Mouse (Mus musculus) kidney, postnatal 36 days (tissue): ENCODE results near the gene Bcas3.

Experiments used
- DNase-seq, 2 experiments: peaks; one replicate each; pipeline ENCODE4 v3.0.0; 2021 to 2022; ENCODE audit warnings: mixed read lengths in 2 of 2

Gene Bcas3

DNA sequence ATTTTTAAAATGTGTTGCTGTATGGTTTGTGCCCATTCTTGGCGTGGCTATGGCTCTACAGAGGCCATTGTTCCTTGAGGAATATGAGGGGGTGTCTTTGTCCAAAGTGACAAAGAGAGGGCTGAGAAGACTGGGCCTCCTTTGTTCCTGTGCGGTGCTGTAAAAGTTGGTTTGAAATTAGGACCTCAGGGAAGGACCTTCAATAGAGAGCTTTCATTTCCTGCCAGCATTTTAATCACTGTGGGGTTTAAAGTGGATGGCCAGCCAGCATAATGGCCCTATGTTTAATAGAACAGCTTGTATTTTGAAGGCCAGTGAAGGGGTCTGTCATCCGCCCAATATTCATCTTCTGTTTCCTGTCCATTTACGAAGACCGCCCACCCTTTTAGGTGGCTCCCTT is 325.7 kb downstream of the Bcas3 start:
- no peak for DNase-seq

DNA sequence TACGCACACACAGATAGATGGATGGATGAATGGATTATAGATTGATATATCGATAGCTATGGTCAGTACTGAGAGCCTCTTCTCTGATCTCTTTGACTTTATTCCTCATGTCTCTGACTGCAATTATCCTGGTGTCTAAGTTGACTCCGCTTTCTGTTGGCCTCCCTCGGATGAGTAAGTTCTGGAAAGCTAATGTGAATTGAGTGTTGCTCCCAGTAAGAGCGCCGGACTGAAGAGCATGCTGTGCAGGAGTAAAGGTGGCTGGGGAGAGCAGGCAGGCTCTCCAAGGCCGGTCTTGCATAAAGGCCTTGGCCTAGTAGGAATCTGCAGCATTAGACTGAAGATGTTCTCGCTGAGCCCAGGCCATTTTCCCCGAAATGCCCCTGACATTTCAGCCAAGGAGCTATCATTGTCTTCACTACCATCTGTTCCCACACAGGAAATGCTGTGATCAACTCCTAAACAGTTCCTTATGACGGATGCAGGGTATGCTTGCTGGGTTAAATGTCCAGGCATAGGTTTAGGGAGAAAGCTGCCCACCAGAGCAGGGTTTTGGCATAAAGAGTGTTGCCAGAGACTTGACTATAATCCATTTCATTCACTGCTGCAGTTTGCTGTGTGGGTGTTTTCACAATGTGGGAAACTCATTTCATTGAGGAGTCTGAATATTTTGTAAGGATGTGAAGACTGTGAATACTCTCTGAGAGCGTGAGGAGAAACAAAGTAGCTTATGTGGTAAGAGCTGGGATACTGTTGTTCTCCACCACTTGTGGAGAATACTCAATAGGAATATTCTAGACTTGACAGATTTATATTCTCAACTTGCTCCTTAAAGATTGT is 328.8 kb downstream of the Bcas3 start:
- DNase-seq, result no peak

DNA sequence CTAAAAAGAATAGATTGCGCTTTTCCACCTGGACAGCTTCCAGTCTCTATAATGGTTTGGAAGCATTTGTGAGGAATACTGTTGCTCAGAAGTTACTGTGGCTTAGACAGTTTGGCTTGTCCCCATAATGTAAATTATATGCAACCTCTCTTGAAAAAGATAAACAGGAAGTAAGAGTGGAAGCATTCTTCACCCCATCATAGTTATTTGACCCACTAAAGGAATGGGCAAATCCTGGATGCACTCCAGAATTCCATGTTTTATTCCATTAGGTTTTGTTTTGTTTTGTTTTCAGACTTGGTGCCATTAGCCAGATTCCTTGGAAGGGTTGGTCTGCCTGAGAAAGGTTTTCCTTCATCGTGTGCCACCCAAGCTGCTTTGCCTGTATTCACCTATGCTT is 332.0 kb downstream of the Bcas3 start:
- DNase-seq, result no peak

DNA sequence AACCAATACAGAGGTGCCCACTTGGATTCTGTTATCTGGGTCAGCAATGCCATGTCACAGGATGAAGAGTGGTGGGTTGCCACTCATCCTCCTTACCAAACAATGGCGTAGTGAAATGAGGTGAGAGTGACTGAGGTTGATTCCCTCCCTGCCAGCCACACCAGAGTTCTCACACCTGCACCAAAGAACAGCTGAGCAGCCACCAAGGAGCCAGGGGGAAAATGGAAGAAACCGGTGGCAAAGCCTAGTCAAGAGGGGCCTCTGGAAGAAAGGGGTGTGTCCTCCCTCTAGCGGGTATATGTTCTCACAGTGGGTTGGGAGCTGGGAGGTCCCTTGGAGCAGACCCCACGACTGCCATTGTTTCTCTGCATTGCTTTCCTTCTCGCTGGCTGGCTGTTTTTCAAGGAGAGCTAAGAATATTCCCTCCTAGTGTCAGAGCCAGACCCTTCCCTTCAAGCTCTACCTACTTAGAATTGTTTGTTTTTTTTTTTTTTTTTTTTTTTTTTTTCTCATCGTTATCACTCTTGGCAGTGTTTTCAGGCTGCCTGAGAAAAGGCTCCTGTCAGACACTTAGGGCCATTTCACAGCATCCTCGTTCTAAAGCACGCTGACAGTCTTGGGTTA is 335.0 kb downstream of the Bcas3 start:
- DNase-seq, result no peak

DNA sequence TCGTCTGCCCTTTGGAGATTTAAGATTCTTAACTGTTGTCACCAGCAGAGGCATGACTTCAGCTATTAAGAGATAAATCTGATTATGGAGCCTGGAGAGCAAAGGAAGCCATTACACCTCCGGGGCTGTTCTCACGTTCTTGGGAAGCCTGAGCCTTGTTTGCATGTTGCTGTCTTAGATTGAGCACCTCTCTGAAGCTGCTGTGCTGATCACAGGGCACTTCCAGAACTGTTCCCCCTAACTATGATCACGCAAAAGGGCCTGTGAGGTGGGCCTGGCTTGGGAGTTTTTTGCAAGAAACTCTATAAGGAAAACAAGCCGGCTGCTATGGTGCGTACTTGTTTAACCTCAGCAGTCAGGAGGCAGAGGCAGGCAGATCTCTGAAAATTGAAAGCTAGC is 335.5 kb downstream of the Bcas3 start:
- DNase-seq, result no peak

DNA sequence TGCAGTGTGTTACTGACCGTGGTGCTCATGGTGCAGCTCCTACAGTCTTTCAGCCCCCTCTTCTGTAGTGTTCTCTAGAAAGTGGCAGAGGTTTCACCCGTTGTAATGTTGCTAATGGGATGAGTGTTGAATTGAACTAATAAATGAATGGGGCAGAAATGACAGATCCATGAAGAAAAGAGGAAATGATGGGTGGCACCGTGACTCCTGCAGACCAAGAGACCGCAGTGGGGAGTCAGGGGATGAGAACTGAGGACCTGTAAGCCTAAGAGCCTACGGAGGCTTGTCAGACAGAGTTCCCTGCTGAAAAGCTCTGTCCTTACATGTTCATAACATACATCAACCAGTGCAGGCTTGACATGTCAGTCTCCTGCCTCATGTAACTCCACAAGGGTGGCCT is 336.3 kb downstream of the Bcas3 start:
- no peak for DNase-seq

DNA sequence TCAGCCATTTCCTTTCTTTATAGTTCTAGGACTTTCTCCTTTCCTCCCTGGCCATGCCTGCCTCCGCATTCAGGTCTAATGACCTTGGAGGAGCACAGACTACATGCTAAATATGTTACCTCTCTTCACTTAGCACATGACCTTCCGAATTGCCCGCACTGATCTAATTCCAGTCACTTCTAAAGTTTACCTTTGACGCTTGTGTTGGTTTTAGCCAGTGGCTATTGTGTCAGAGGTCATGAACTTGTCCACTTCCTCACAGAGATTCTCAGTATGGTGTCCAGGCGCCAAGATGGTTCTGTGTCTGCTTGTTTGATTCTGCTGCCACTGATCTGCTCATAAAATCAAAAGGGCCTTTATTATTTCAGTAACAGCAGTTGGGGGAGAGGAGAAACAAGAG is 338.3 kb downstream of the Bcas3 start:
- no peak for DNase-seq

DNA sequence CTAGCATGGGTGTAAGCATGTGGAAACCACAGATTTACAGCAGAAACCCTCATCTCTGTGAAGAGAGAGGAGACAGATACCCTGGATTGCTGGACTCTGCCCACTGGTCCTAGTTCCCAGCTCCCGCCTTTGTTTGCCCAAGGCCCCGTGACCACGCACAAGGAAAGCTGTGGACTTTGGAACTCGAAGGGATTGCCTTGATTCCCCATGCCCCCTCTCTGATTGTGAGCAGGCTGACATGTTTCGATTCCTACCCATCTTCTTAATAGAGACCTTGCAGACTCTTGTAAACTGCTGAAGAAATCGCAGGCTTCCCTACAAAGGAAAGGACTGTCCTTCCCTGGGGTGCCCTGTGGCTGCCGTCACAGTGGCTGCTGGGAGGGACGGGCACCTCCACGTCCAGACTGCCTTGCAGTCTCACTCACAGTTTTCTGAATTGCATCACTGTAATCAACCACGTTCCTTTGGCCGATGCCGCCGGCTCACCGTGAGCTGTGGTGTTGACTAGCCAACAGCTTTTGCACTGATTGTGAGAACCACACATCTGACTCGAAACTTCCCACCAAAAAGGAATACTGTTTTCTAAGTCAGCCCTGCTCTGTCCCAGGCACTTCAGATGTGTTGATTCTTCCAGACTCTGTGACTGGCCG is 342.8 kb downstream of the Bcas3 start:
- peak; percentile 65 to 70 for DNase-seq

DNA sequence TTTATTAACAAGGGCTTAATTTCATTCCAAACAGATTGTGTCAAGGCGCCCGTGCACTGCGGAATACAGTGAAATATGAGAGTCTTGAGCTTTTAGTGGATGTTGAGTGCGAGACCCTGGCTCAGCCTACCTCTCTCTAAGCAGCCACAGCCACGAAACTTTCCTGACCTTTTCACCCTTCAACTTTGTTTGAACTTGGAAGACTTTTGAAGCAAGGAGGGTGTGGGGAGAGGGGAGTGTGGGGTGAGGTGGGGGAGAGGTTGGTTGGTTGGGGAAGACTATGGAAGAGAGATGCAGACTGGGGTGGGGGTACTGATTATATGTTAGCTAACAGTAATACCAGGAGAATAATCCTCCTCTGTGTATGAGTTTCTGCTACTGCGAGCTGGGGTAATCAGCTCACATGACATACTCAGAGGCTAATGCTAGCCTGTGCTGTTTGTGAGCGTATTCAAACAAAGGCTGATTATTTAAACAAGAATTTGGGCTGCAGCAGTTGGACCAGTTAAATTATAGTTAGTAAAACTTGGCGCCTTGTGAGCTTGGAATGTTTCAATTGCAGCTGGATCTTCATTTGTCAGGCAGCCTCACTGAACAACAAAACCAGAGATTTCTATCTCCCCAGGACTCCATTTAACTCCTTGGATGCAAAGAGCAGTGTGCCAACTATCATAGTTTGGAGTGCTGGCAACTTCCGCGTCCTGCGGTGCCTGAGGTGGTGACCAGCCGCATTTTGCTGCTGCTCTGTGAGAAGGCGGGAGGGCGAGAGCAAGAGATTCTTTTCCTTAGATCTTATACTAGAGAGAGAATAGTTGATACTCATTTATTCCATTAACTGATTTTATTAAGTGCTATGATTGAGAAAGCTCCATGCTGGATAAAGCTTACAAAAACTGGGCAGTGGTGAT is 343.8 kb downstream of the Bcas3 start:
- no peak for DNase-seq

DNA sequence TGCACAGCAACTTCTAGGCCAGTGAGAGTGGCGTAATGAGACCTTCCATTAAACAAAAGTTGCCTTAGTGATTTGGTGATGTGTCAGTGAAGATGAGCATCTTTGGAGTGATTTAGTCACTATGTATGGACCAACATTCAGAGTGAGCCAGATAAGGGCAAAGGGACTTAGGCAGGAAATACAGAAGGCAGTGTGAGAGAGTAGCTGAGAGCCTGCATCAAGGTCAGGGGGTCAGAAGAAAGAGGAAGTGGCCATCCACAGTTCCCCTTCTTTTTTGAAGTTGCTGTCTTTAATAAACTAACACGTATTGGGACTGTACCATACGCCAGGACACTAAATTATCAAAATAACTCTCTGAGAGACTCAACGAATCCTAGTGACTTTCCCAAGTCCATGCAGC is 344.5 kb downstream of the Bcas3 start:
- no peak for DNase-seq

DNA sequence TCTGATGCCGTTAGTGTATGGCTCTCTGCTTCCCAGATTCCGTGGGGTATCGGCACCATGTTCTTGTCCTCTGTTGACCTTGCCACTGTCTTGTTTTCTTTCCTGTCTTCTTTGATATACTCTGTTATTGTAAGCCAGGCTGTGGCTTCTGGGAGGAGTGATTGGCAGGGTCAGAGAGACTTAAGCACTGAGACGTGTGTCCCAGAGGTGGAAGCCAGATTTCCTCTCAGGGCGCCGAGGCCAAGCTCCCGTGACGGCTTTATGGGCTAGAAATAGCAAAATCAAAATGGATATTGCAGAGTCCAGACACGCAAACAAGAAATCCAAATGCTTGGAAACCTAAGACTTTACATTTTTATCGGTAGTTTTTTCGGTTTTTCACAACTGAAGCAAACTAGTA is 345.3 kb downstream of the Bcas3 start:
- DNase-seq, result no peak

DNA sequence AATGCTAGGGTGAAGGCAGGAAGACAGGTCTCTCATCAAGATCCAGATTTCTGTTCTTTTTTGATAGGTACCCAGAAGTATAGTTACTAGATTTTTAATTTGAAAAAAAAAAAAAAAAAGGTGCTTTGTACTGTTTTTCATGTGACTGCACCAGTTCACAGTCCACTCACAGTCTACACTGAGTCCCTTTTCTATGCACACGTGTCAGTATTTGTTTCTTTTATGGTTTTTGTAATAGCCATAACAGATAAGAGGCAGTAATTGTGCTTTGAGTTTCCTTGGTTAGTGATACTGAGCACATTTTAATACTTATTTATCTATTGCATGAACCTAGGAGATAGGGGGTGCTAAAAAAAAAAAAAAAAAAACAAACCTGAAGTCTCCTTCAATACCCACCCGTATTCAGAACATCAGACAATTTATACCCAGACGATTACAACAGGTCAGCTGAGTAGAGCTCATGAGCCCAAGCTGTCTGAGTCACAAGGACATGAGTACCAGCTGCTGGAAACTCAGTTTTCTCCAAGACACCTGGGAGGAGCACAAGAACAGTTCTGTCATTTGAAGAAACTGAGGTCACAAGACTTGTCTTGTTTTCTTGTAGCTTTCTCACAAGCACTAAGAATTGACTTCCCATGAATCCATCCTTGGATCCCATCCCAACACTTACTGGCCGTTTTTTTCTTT is 351.2 kb downstream of the Bcas3 start:
- DNase-seq, result no peak

DNA sequence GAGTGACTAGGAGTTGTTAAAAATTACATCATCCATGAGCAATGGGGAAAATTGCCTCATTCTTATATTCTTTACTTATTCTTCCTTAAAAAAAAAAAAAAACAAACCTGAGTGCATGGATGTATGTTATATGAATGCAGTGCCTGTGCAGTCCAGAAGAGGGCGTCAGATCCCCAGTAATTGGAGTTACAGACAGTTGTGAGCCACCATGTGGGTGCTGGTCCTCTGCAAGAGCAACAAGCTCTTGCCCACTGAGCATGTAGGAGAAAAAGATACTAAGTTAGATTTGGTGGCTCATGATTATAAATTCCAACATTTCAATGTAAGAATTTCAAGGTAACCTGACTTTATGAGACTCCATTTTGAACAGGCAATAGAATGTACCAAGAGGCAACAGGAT is 353.7 kb downstream of the Bcas3 start:
- peak in 1 of 2 experiments; percentile 39 for DNase-seq

DNA sequence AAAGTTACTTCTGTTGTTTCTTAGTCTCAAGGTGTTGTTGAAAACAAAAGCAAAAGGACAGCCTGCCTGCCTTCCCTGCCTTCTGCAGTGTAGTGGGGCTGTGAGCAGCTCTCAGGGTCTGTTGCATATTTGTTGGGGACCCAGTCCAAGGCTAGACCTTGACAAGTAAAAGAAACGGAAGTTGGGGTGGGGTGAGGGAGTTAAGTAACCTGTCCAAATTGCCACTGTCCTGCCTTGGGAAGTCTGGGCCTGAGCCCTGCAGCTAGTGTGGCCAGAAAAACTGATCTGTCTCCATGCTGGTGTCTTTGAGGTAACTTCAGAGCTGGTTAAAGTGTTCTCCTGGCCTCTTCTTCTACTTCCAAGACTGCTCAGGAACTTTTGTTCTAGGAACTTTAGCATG is 354.5 kb downstream of the Bcas3 start:
- DNase-seq, result no peak

DNA sequence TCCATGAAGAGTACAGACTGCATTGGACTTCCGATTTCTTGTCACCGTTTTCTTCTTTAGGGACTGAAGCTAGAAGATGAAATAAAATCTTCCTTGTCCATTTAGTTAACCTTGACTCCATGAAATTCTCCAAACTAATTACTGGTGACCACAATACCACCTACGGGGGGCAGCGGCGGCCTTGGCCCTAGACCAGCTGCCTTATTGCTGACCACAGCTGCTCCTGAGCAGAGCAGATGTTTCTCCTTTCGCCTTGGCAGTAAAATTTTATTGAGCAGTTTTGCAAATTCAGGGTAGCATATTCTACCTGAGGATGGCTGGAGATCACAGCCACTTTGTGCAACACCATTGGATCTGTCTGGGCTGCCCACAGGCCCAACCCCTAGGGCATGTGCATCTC is 356.2 kb downstream of the Bcas3 start:
- DNase-seq, result no peak

DNA sequence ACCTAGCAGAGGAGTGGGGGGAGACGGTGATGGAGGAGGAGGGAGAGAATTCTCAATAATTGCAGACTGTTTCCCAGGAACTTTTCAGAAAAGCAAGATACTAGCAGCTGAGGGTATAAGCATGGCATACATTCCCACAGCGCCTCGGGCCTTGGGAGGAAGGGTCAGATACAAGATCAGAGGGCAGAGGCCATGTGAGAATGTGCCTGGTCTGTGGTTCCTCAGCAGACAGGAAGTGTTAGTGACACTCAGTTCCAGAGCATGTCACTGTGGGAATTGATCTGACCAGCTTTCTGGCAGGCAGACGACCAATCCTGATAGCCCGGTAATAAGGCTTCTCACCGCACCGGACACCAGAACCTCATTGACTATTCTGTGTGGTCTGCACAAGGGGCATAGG is 357.2 kb downstream of the Bcas3 start:
- DNase-seq, result no peak

DNA sequence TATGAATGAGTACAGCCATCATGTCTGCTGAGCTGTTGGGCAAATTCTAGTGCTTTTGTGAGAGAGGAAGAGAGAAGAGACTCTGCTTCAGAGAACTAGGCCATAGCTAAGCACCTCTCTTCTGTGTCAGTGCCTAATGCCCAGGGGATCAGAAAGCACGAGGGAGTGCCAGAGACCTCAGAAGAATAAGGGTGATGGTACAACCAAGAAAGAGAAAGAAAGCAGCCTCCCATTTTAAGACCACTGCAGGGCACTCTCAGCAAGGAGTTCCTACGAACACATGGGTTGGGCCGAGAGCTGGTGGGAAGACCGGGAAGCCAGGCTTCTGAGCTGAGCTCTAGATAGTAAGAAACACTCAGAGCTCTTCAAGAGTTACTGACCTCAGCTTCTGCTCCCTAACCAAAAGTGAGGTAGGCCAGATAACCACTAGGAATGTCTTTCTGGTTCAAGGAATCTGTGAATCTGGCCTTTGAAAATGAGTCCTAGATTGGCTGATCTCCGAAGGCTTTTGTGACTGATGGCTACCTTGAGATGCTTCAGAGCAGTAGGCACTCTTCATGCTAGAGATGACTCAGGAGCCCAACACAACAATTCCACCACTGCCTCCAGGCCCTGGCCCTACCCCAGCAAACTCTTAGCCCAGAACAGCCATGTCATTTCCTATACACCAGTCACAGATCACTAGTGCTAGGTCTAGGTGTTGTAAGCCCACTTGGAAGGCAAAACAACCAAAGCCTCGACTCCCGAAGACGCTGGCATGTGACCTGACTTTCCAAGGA is 359.2 kb downstream of the Bcas3 start:
- DNase-seq, result no peak

DNA sequence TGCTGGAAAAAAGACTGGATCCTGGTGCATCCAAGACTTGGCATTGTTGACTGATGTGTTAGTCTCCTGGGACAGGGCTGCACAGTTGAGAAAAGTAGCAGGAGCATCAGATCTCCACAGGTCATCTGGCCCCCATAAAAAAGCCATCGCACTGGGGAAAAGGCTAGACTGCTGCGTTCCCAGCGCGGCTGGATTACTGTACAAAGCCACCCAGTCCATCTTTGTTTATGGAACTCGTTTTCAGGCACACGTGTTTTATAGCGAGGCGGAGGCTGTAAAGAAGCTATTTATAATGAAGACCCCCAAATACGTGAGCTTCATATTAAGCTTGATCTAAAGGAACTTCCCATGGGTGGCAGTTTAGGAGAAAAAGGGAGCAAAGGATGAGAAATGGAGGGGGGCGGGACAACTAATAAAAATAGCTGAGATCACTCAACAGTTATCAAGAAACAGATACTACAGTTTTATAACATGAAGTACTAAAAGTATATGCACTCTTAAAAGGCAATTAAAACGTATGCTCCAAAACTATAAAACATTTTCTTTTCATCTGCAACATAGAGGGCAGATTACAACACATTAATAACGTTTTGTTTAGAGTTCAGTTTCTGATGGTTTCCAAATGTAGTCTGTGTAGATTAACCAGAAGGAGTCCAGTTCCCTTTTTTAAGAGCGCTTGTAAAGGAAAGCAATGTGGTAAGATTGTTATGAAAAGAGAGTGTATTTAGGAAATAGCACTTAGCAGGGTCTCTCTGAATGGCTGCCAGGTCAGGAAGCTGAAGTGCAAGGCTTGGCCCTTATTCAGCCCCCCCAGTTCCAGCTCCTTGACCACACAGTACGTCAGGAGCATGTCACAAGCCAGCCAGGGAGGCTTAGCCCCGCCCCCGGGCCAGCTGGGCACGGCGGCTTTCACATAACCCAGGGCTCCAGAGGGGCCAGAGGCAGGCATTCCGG is 360.2 kb downstream of the Bcas3 start:
- peak; percentile 85 to 89 for DNase-seq

DNA sequence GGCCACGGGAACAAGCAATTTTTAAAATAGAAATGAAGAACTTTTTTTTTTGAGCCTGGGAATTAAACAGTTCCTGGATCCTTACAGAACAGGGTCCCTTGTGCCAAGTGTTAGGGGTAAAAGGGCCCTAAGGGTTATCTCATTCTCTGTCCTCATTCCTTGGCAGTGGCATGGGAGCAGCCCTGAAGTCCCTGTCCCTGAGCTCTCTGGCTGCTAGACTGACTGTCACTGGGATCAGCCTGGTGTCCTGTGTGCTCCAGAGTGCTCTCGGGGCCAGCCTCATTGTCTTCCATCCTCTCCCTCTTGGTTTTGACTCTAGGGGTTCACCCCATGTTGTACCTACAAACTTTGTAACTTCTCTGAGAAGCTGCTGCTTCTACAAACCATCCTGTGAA is 360.8 kb downstream of the Bcas3 start:
- no peak for DNase-seq

DNA sequence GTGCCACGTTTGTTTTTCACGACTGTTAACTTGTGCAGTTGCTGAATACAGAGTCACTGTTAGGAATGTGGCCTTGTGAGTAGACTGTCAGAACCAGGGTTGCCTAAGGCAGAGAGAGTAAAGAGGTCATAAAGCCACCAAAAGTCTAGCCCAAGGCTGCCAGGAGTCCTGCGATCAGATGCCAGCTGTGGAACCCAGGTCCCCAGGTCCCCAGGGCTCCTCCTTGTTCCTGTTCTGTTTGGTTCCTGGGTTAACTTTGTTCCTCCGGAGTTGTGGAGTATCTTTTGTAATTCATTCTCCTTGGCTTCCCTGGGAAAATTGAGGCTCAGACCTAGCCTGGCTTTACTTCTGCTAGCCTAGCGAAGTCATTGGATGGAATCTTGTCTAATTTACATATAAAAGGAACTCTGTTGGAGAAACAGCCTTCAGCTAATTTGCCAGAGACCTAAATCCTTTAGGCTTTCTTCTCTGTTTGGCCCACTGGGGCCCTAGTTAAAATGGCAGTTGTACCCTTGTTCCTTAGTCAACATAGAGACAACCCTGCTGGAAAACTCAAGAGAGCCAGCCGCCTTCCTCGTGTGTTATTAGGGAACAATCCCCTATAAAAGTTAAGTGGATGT is 361.5 kb downstream of the Bcas3 start:
- no peak for DNase-seq
